In genomic region chr6:102322614-102323284, GRCm38 (mm10) we compare ENCODE assay signal across 19 mouse cellular contexts.
A peak's percentile ranks its signal among the peaks of the same experiment; 100 is the strongest.
DNase-seq lines count a peak whose midpoint lies in the region; ATAC-seq lines count a peak whose summit lies in the region.
"Had no signal": no experiment of that assay in that cellular context is flagged by ENCODE, and none has a peak within 500 bp of the region (broad histone marks: within the 10 kb centered on the region; RNA-seq: fewer than 3 reads in every experiment).

No protein-coding gene starts in this region.

- H3K4me3 ChIP-seq in forebrain, embryonic 14.5 days (ENCODE audit: low read depth, low read length), result no peak overlapping the region
- H3K4me3 ChIP-seq in forebrain, embryonic 11.5 days (ENCODE audit: low read depth, low read length), result no peak overlapping the region
- no peak overlapping the region for H3K4me3 ChIP-seq in forebrain, embryonic 16.5 days (replicated peaks; ENCODE audit: low read length)
- H3K4me3 ChIP-seq: heart, embryonic 10.5 days; hindbrain, embryonic 12.5 days had no signal

- no peak overlapping the region for H3K4me2 ChIP-seq in forebrain, embryonic 14.5 days (ENCODE audit: low read length)
- H3K4me2 ChIP-seq in forebrain, embryonic 11.5 days (ENCODE audit: low read depth, low read length, severe bottlenecking), result no peak overlapping the region
- no peak overlapping the region for H3K4me2 ChIP-seq in forebrain, embryonic 16.5 days (ENCODE audit: low read length)
- H3K4me2 ChIP-seq: hindbrain, embryonic 12.5 days had no signal

- no peaks in the 10 kb centered on the region for H3K9me3 ChIP-seq in forebrain, embryonic 14.5 days (replicated peaks; ENCODE audit: control insufficient read depth, low read length)
- H3K9me3 ChIP-seq in forebrain, embryonic 11.5 days (ENCODE audit: control insufficient read depth, low read length), result no peaks in the 10 kb centered on the region
- no peaks in the 10 kb centered on the region for H3K9me3 ChIP-seq in forebrain, embryonic 16.5 days (ENCODE audit: control insufficient read depth, low read length)
- H3K9me3 ChIP-seq: heart, embryonic 10.5 days; hindbrain, embryonic 12.5 days had no signal

- peak; percentile 67 for DNase-seq in forebrain, embryonic 14.5 days (ENCODE audit: low spot score)
- no peak for DNase-seq in forebrain, embryonic 11.5 days (ENCODE audit: low spot score)
- peak; percentile 38 for DNase-seq in layer of hippocampus, adult 9-11 months
- no peak for DNase-seq in layer of hippocampus, postnatal 25 days (ENCODE audit: extremely low spot score in 1 of 2, low spot score in 1 of 2)
- DNase-seq in gastrocnemius, postnatal 36 days, result no peak
- DNase-seq: adrenal gland, postnatal 14 days; cerebellum, adult 2 months; cerebellum, postnatal 10 days; heart, adult 18-20 months; heart, postnatal 10 days; heart, postnatal 4 days had no signal

- no peak overlapping the region for H3K9ac ChIP-seq in forebrain, embryonic 14.5 days (ENCODE audit: low read length)
- H3K9ac ChIP-seq in forebrain, embryonic 11.5 days (ENCODE audit: low read length), result no peak overlapping the region
- no peak overlapping the region for H3K9ac ChIP-seq in forebrain, embryonic 16.5 days (replicated peaks; ENCODE audit: low read depth, low read length)
- H3K9ac ChIP-seq: hindbrain, embryonic 12.5 days had no signal

- intact Hi-C loops in gastrocnemius, postnatal 36 days (cut with DNase I), result no loop called here

- 64% methylated on average over 4 of the region's 4 CpGs for WGBS in forebrain, embryonic 14.5 days
- 83% methylated on average over 4 of the region's 4 CpGs for WGBS in forebrain, embryonic 11.5 days
- 39% methylated on average over 4 of the region's 4 CpGs for WGBS in forebrain, embryonic 16.5 days

- no peaks in the 10 kb centered on the region for H3K36me3 ChIP-seq in forebrain, embryonic 14.5 days (ENCODE audit: control insufficient read depth, insufficient read depth, low read length)
- no peaks in the 10 kb centered on the region for H3K36me3 ChIP-seq in forebrain, embryonic 11.5 days (ENCODE audit: control insufficient read depth, insufficient read depth, low read length)
- no peaks in the 10 kb centered on the region for H3K36me3 ChIP-seq in forebrain, embryonic 16.5 days (ENCODE audit: control insufficient read depth, insufficient read depth)
- H3K36me3 ChIP-seq: heart, embryonic 10.5 days; hindbrain, embryonic 12.5 days had no signal

- ATAC-seq in forebrain, embryonic 14.5 days, result peak; percentile 58
- ATAC-seq in forebrain, embryonic 11.5 days (replicated peaks; ENCODE audit: low FRiP score), result no peak
- peak; percentile 81 for ATAC-seq in forebrain, embryonic 16.5 days
- ATAC-seq: activated CD4-positive, CD25-positive, alpha-beta regulatory T cell, adult 4 months; hindbrain, embryonic 16.5 days; inflammation-experienced regulatory T-cells, adult 6 months; Patski had no signal

- no peaks in the 10 kb centered on the region for H3K4me1 ChIP-seq in forebrain, embryonic 14.5 days (ENCODE audit: control insufficient read depth, insufficient read depth, low read length)
- H3K4me1 ChIP-seq in forebrain, embryonic 11.5 days (replicated peaks; ENCODE audit: control insufficient read depth, insufficient read depth, low read length), result no peaks in the 10 kb centered on the region
- H3K4me1 ChIP-seq in forebrain, embryonic 16.5 days (replicated peaks; ENCODE audit: control insufficient read depth, insufficient read depth, low read length), result peaks cover 2% of the 10 kb centered on the region; the same call in 1 of the 2 replicates
- H3K4me1 ChIP-seq: heart, embryonic 10.5 days; hindbrain, embryonic 12.5 days had no signal

- H3K27ac ChIP-seq in forebrain, embryonic 14.5 days (ENCODE audit: low read depth, low read length), result no peak overlapping the region
- no peak overlapping the region for H3K27ac ChIP-seq in forebrain, embryonic 11.5 days (ENCODE audit: low read depth, low read length)
- no peak overlapping the region for H3K27ac ChIP-seq in forebrain, embryonic 16.5 days (ENCODE audit: low read length)
- H3K27ac ChIP-seq: heart, embryonic 10.5 days; hindbrain, embryonic 12.5 days had no signal

- no peaks in the 10 kb centered on the region for H3K27me3 ChIP-seq in forebrain, embryonic 14.5 days (replicated peaks; ENCODE audit: control insufficient read depth, insufficient read depth, low read length)
- no peaks in the 10 kb centered on the region for H3K27me3 ChIP-seq in forebrain, embryonic 11.5 days (ENCODE audit: control insufficient read depth, insufficient read depth, low read length)
- H3K27me3 ChIP-seq in forebrain, embryonic 16.5 days (replicated peaks; ENCODE audit: control insufficient read depth, insufficient read depth, low read length), result no peaks in the 10 kb centered on the region
- H3K27me3 ChIP-seq: CH12.LX; hindbrain, embryonic 12.5 days; Patski had no signal

Comparison
In these comparisons a context has a peak if more than half of its experiments do, and no peak if none do; other contexts are left out.
1. DNase-seq: peak in forebrain, embryonic 14.5 days (single experiment) and layer of hippocampus, adult 9-11 months (single experiment); none in forebrain, embryonic 11.5 days (single experiment), layer of hippocampus, postnatal 25 days (0 of 2) and gastrocnemius, postnatal 36 days (0 of 2).